Mouse (Mus musculus) intestine, embryonic 14.5 days (tissue): ENCODE measurements around the gene Unc50. TPM values are rescaled to one million over a fixed set of nuclear protein-coding genes. Genes with fewer than 3 reads are reported as not detected.

ENCODE experiments used
- ATAC-seq: fragments of 200-750 bp; cut with Nextera tagmentation; replicated peaks from 2 replicates; pipeline ENCODE4 v1.8.0; 2017; ENCODE audit warnings: low read depth, moderate number of reproducible peaks, moderate TSS enrichment, moderate library complexity; ENCODE audit not compliant: low FRiP score, low TSS enrichment
- DNase-seq: peaks from one replicate; pipeline ENCODE4 v3.0.0-alpha.2; 2018; ENCODE audit warnings: low spot score
- H3K27ac ChIP-seq: fragments of 300-500 bp; sonication (generic); 2 replicates; pipeline ENCODE4 v1.5.1; 2014; ENCODE audit warnings: low read depth, mild to moderate bottlenecking, control low read depth
- H3K27me3 ChIP-seq: fragments of 300-500 bp; sonication (generic); replicated peaks from 2 replicates; pipeline ENCODE4 v1.6.1; 2014; ENCODE audit warnings: low read length, control low read depth; ENCODE audit not compliant: control insufficient read depth, insufficient read depth
- H3K36me3 ChIP-seq: fragments of 300-500 bp; sonication (generic); 2 replicates; pipeline ENCODE4 v1.6.1; 2014; ENCODE audit warnings: low read length, control low read depth; ENCODE audit not compliant: control insufficient read depth, insufficient read depth
- H3K4me1 ChIP-seq: fragments of 300-500 bp; sonication (generic); replicated peaks from 2 replicates; pipeline ENCODE4 v1.6.1; 2014; ENCODE audit warnings: low read length, control low read depth, mixed read lengths; ENCODE audit not compliant: control insufficient read depth, insufficient read depth
- H3K4me2 ChIP-seq: fragments of 300-500 bp; sonication (generic); 2 replicates; pipeline ENCODE4 v1.6.1; 2014; ENCODE audit warnings: low read length
- H3K4me3 ChIP-seq: fragments of 300-500 bp; sonication (generic); 2 replicates; pipeline ENCODE4 v1.5.1; 2014; ENCODE audit warnings: low read depth, low read length, control low read depth, mixed read lengths
- H3K9ac ChIP-seq: fragments of 300-500 bp; sonication (generic); 2 replicates; pipeline ENCODE4 v1.6.1; 2014; ENCODE audit warnings: mild to moderate bottlenecking, low read length
- H3K9me3 ChIP-seq: fragments of 300-500 bp; sonication (generic); 2 replicates; pipeline ENCODE4 v1.6.1; 2016; ENCODE audit warnings: low read length, control low read depth; ENCODE audit not compliant: control insufficient read depth
- WGBS: fragments of 180-500 bp; shearing (Covaris S2); extraction: QIAGEN DNeasy Blood & Tissue Kit; methylation state at CpG from one replicate; pipeline ENCODE4 v1.1.7; 2014; 5-methylcytosine and 5-hydroxymethylcytosine counted together
- polyA plus RNA-seq: library from polyadenylated mRNA; unstranded; fragments of >200 nt; fragmentation: Nextera tagmentation; extraction: Ambion mirVana; gene quantifications from 2 replicates; pipeline ENCODE4 v1.2.1, GENCODE M21; 2014

Unc50 gene
- polyA plus RNA-seq, 1 experiment from 2014 or later, result 133 TPM

GRCm38 (mm10) chr1:37486994-37487393 lies 57.1 kb downstream of the Unc50 start:
- no peaks in the 10 kb centered on the region for H3K9me3 ChIP-seq
- no peak overlapping the region for H3K4me2 ChIP-seq
- no peak overlapping the region for H3K27ac ChIP-seq
- H3K4me3 ChIP-seq, result no peak overlapping the region
- WGBS, result 82% methylated on average over 3 of the region's 3 CpGs
- DNase-seq (no peak), ATAC-seq (no peak)
- peaks cover 23% of the 10 kb centered on the region for H3K36me3 ChIP-seq
- H3K27me3 ChIP-seq, result no peaks in the 10 kb centered on the region
- no peak overlapping the region for H3K9ac ChIP-seq
- H3K4me1 ChIP-seq, result no peaks in the 10 kb centered on the region

GRCm38 (mm10) chr1:37488531-37488930 lies 58.6 kb downstream of the Unc50 start:
- no peak overlapping the region for H3K9ac ChIP-seq
- H3K36me3 ChIP-seq, result peaks cover 23% of the 10 kb centered on the region
- no peaks in the 10 kb centered on the region for H3K27me3 ChIP-seq
- no peaks in the 10 kb centered on the region for H3K4me1 ChIP-seq
- H3K9me3 ChIP-seq, result no peaks in the 10 kb centered on the region
- ATAC-seq (no peak), DNase-seq (no peak)
- no peak overlapping the region for H3K4me3 ChIP-seq
- H3K27ac ChIP-seq, result no peak overlapping the region
- no peak overlapping the region for H3K4me2 ChIP-seq
- WGBS, result 81% methylated on average over 12 of the region's 12 CpGs

Other genes starting within 250 kb of the Unc50 start
- gene Cnga3, start 215.7 kb upstream of the Unc50 start, polyA plus RNA-seq, result 0.09 and 0.26 TPM in 2 replicates
- 14.1 and 16.2 TPM in 2 replicates for gene Inpp4a, start 130.3 kb upstream of the Unc50 start, polyA plus RNA-seq
- 53.6 and 60.3 TPM in 2 replicates for gene Coa5, start within 50 bp of the Unc50 start, polyA plus RNA-seq
- gene Mgat4a, start 110.9 kb downstream of the Unc50 start, polyA plus RNA-seq, result 29.6 and 34.6 TPM in 2 replicates